Mouse (Mus musculus) cerebellum, adult 8-10 months (tissue): ENCODE data around the gene Fam120a.

Experiments
- DNase-seq: peaks from one replicate; pipeline ENCODE4 v3.0.0; 2022

Fam120a gene

DNA sequence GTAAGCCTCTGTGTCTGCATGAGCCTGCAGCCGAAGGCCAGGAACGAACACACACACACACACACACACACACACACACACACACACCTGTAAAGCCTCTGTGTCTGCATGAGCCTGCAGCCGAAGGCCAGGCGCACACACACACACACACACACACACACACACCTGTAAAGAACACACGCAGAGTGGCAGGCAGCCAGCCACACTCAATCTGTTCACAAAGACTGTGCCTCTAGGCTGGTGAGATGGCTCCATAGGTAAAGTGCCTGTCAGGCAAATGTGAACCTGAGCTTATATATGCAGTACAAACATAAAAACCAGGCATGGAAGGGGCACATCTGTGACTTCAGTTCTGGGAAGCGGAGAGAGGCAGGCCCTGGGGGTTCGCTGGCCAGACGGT lies 117.0 kb downstream of the Fam120a start:
- DNase-seq = peak; percentile 47

DNA sequence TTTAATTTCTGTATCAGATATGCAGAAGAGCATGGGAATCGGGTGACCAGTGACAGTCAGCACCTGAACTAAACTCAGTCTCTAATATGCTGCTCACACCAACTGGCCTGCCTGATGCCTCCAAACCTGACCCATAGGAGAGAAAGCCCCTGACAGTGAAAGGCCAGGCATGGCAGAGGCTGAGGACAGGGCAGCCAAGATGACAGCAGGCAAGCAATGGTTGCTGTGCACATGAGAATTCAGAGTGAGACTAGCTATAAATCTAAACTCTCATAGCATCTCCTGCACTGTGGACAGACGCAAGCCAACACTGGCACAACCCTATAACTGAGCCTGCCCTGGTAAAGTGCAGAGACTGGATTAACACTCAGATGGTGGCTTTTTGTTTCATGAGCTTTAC lies 117.5 kb downstream of the Fam120a start:
- no peak for DNase-seq

DNA sequence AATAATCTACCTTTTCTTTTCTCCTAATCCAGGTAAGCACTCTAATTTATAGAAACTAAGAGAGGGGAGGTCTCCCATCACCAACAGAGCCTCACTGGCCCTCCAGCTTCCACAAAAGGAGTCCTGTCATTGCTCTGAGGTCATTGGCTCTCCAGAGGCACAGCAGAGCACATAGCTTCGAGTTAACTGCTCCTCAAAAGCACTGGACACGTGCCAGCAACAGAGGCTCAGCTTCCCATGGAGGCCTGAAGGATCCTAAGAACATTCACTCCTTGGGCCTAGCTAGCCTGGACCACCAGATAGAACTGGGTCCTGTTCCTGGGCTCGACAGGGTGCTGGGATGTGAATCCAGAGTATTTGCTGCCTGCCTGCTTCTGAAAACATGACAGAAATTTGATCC lies 118.7 kb downstream of the Fam120a start:
- DNase-seq = peak; percentile 50

DNA sequence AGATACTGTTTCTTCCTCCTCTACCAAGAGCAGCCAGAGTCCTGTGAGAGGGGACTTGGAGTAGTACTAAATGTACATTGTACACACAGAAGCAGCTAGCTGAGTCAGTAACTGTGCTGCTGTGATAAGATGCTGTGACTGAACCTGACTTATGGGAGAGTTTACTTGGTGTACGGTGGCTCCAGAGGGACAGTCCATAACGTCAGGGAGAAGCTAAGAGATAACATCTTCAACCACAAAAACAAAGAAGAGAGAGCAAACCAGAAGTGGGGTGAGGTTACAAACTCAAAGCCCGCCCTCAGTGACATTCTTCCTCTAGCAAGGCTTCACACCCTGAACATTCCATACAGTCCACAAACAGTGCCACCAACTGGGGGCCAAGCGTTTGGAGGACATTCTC lies 122.5 kb downstream of the Fam120a start:
- no peak for DNase-seq

DNA sequence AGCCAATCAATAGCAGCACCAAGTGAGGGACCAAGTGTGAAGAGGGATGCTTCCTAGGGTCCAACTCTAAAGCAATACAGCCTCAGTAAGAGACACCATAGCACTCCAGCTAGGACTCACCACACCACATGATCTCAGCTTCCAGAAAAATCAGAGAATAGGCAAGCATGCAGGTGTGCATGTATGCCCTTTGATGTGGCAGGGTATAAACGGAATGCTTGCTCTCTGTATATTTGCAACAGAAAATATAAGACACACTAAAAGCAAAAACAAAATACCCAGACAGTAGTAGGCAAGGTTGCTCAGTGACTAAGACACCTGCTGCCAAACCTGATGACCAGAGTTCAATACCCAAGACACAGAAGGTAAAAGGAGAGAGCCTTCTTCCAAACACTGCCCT lies 124.3 kb downstream of the Fam120a start:
- no peak for DNase-seq

DNA sequence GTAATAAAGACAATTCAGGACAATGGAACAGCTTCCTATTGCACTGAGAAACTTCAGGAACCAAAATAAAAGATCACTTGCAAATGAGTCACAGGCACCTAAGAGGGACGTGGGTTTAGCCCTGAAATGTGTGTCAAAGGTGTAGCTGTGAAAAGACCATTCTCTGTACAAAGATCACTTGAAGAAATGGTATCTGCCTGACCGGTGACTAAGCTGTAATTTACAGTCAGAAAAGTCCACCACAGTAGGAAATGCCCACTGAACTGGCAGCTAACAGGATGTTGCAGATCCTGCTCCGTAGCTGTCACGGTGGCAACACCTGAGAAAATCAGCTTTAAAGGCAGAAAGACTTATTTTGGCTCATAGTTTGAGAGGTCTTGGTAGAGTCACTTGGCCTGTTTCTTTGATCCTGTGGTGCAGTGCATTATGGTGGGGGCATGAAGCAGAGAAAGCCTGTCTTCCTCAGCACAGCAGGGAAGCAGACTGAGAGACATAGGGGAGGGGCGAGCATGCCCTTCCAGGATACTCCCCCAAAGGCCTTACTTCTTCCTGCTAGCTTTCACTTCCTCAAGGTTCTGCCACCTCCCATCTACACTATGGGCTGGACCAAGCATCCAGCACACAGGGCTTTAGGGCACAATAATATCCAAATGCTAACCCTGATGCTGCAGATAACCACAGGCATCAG lies 125.8 kb downstream of the Fam120a start:
- no peak for DNase-seq

DNA sequence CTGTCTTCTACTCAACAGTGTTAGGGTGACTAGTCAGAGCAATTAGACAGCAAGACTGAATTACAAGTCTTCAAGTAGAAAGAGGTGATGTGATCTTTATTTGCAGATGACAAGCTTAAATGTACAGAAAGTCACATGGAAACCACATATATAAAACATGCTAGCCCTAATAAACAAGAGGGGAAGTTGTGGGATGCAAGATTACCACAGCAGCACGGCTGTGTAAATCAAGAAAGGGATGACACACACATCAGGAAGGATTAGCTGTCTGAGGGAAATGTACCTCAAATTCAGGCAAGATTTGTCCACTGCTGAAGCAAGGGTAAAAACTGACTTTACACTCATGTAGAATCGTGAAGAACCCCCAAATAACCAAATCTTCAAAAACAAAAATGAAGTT lies 129.5 kb downstream of the Fam120a start:
- no peak for DNase-seq

DNA sequence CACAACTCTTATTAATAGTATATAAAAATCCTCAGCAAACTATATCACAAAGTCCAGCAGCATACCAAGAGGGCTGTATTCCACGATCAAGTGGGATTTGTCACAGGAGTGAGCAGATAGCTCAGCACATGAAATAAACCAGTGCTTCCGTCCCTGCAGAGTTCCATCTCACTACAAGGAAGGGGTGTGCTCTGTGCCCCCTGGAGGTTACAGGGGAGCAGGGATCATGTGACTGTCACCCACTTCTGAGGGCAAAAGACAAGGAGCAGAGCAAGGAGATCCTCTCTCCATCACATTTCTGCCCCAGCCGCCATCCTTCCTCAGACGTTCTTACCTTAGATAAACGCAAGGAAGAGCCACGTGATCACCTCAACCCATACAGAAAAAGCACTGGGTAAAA lies 130.3 kb downstream of the Fam120a start:
- DNase-seq = no peak

DNA sequence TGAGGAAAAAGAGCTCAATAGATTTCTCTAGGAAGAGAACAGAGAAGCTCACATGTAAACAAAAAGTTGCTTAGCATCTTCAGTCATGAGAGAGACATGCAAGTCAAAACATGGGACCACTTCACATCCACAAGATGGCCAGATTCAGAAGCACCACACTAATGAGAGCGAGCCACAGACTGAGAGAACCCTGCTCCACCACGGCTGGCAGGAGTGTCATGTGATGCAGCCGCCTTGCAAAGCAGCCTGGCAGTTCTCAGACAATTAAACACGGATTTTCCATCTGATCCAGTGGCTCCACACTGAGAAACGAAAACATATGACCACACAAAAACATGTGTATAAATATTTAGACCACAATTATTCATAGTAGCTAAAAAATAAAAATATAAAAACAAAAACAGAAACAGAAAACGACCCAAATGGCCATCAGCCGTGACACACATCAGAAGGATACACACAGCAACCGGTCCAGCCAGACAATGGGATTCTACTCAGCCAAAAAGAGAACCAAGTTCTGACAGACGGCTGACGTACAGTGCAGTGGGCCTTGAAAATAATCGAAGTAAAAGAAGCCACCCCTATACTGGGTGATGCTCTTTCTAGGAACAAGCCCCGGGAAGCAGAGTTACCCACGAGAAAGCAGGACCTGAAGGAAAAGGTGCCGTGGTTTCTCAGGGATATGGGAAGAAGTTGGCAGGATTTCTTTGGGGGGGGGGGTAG lies 137.1 kb downstream of the Fam120a start:
- no peak for DNase-seq

DNA sequence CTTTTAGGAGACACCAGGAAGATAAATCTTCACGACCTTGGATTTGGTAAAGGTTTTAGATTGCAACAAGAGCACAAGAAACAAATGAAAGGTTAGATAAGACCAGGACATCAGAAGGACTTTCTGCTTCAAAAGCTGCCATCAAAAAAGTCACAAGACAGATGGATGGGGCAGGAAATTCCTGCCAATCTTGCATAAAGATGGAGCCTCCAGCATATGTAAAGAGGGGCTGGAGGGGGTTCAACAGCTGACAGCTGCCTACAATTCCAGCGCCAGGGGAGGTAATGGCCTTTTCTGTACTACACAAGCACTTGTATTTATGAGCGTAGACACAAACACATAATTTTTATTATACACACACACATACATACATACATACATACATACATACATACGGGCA lies 138.0 kb downstream of the Fam120a start:
- no peak for DNase-seq
